Mouse (Mus musculus) liver, embryonic 16.5 days (tissue): ENCODE measurements around the gene Zscan18. TPM values are rescaled to one million over a fixed set of nuclear protein-coding genes. Genes with fewer than 3 reads are reported as not detected.
"Not testable (repeated sequence)": the region's sequence is repeated elsewhere in the genome, so short reads cannot be mapped to it uniquely, and the experiment has no call there.

Experiments used
- ATAC-seq: fragments of 200-750 bp; cut with Nextera tagmentation; 2 replicates; pipeline ENCODE4 v1.8.0; 2017; ENCODE audit warnings: low read depth, mild to moderate bottlenecking, moderate number of reproducible peaks, moderate library complexity
- H3K27ac ChIP-seq: fragments of 300-500 bp; sonication (generic); 2 replicates; pipeline ENCODE4 v1.5.1; 2014; ENCODE audit warnings: mild to moderate bottlenecking, low read length
- H3K27me3 ChIP-seq: fragments of 300-500 bp; sonication (generic); 2 replicates; pipeline ENCODE4 v1.6.1; 2014; ENCODE audit warnings: low read depth, low read length, mixed read lengths; ENCODE audit not compliant: control insufficient read depth, insufficient read depth
- H3K36me3 ChIP-seq: fragments of 300-500 bp; sonication (generic); 2 replicates; pipeline ENCODE4 v1.6.1; 2014; ENCODE audit warnings: mild to moderate bottlenecking; ENCODE audit not compliant: control insufficient read depth, insufficient read depth
- H3K4me1 ChIP-seq: fragments of 300-500 bp; sonication (generic); 2 replicates; pipeline ENCODE4 v1.6.1; 2014; ENCODE audit warnings: low read depth, low read length, mixed read lengths; ENCODE audit not compliant: control insufficient read depth
- H3K4me2 ChIP-seq: fragments of 300-500 bp; sonication (generic); 2 replicates; pipeline ENCODE4 v1.6.1; 2014; ENCODE audit warnings: low read depth, low read length, mixed read lengths
- H3K4me3 ChIP-seq: fragments of 300-500 bp; sonication (generic); 2 replicates; pipeline ENCODE4 v1.5.1; 2014; ENCODE audit warnings: low read depth, mild to moderate bottlenecking, low read length
- H3K9ac ChIP-seq: fragments of 300-500 bp; sonication (generic); 2 replicates; pipeline ENCODE4 v1.6.1; 2014; ENCODE audit warnings: low read depth, low read length
- H3K9me3 ChIP-seq: fragments of 300-500 bp; sonication (generic); replicated peaks from 2 replicates; pipeline ENCODE4 v1.6.1; 2016; ENCODE audit warnings: low read length; ENCODE audit not compliant: control insufficient read depth
- WGBS: fragments of 180-500 bp; shearing (Covaris S2); extraction: QIAGEN DNeasy Blood & Tissue Kit; methylation state at CpG from one replicate; pipeline ENCODE4 v1.1.7; 2014; ENCODE audit not compliant: insufficient replicate concordance; 5-methylcytosine and 5-hydroxymethylcytosine counted together
- polyA plus RNA-seq: library from polyadenylated mRNA; unstranded; fragments of >200 nt; fragmentation: Nextera tagmentation; extraction: Ambion mirVana; gene quantifications from 2 replicates; pipeline ENCODE4 v1.2.1, GENCODE M21; 2015

Gene Zscan18
- polyA plus RNA-seq, 1 experiment from 2014 or later = 0.58 TPM

- Histone ChIP-seq H3K36me3 (no peaks in the 10 kb centered on the region), H3K4me2 (no peak overlapping the region), H3K4me3 (no peak overlapping the region), H3K4me1 (peaks cover under 1% of the 10 kb centered on the region; the same call in 1 of the 2 replicates), H3K27ac (no peak overlapping the region), H3K9ac (no peak overlapping the region), H3K9me3 (no peaks in the 10 kb centered on the region), H3K27me3 (no peaks in the 10 kb centered on the region)
- no peak for ATAC-seq
- WGBS = 65% methylated on average over 2 of the region's 2 CpGs
These were observed 5.5 kb downstream of the Zscan18 start for GRCm38 (mm10) chr7:12797971-12798370.

GRCm38 (mm10) chr7:12792624-12793023, 10.8 kb downstream of the Zscan18 start:
- H3K27ac ChIP-seq, H3K27me3 ChIP-seq, H3K4me1 ChIP-seq, H3K4me3 ChIP-seq, H3K9ac ChIP-seq, H3K36me3 ChIP-seq, H3K4me2 ChIP-seq, H3K9me3 ChIP-seq, ATAC-seq: not testable (repeated sequence)
- 49% methylated on average over 11 of the region's 11 CpGs for WGBS

GRCm38 (mm10) chr7:12788025-12788424, 15.4 kb downstream of the Zscan18 start:
- H3K4me3 ChIP-seq = no peak overlapping the region
- no peak for ATAC-seq
- no peaks in the 10 kb centered on the region for H3K4me1 ChIP-seq
- H3K27me3 ChIP-seq = no peaks in the 10 kb centered on the region
- H3K36me3 ChIP-seq = no peaks in the 10 kb centered on the region
- no peak overlapping the region for H3K9ac ChIP-seq
- H3K27ac ChIP-seq = no peak overlapping the region
- H3K4me2 ChIP-seq = no peak overlapping the region
- H3K9me3 ChIP-seq = no peaks in the 10 kb centered on the region
- 31% methylated on average over 5 of the region's 5 CpGs for WGBS

- Histone ChIP-seq H3K9ac (no peak overlapping the region), H3K4me2 (no peak overlapping the region), H3K36me3 (no peaks in the 10 kb centered on the region), H3K27me3 (no peaks in the 10 kb centered on the region), H3K27ac (no peak overlapping the region), H3K4me1 (no peaks in the 10 kb centered on the region), H3K9me3 (no peaks in the 10 kb centered on the region), H3K4me3 (no peak overlapping the region)
- 47% methylated on average over 6 of the region's 6 CpGs for WGBS
- ATAC-seq = no peak
These were observed 16.1 kb downstream of the Zscan18 start for GRCm38 (mm10) chr7:12787333-12787732.

GRCm38 (mm10) chr7:12780151-12780830, 23.1 kb downstream of the Zscan18 start:
- H3K27me3 ChIP-seq = no peaks in the 10 kb centered on the region

GRCm38 (mm10) chr7:12779782-12780150, 23.7 kb downstream of the Zscan18 start:
- Histone ChIP-seq H3K27ac (no peak overlapping the region), H3K4me3 (peak overlapping the region; percentile 57), H3K36me3 (no peaks in the 10 kb centered on the region), H3K4me1 (peaks cover 2% of the 10 kb centered on the region; the same call in 1 of the 2 replicates), H3K9me3 (no peaks in the 10 kb centered on the region), H3K9ac (peak overlapping the region; percentile 39; the same call in 1 of the 2 replicates), H3K4me2 (peak overlapping the region; percentile 85), H3K27me3 (no peaks in the 10 kb centered on the region)
- WGBS = 19% methylated on average over 10 of the region's 10 CpGs
- no peak for ATAC-seq

More at GRCm38 (mm10) chr7:12780151-12780830, 23.1 kb downstream of the Zscan18 start:
- Histone ChIP-seq H3K36me3 (no peaks in the 10 kb centered on the region), H3K9ac (peak overlapping the region; percentile 39; the same call in 1 of the 2 replicates), H3K27ac (no peak overlapping the region), H3K4me3 (peak overlapping the region; percentile 57), H3K4me1 (peaks cover 2% of the 10 kb centered on the region; the same call in 1 of the 2 replicates), H3K9me3 (no peaks in the 10 kb centered on the region), H3K4me2 (peak overlapping the region; percentile 85)
- WGBS = under 1% methylated on average over 57 of the region's 57 CpGs
- peak; percentile 78 for ATAC-seq

GRCm38 (mm10) chr7:12779141-12779540, 24.3 kb downstream of the Zscan18 start:
- H3K4me3 ChIP-seq = no peak overlapping the region
- 67% methylated on average over 5 of the region's 5 CpGs for WGBS
- H3K27ac ChIP-seq = no peak overlapping the region
- no peaks in the 10 kb centered on the region for H3K27me3 ChIP-seq
- no peaks in the 10 kb centered on the region for H3K9me3 ChIP-seq
- no peak for ATAC-seq
- no peaks in the 10 kb centered on the region for H3K36me3 ChIP-seq
- no peak overlapping the region for H3K4me2 ChIP-seq
- peaks cover 2% of the 10 kb centered on the region; the same call in 1 of the 2 replicates for H3K4me1 ChIP-seq
- H3K9ac ChIP-seq = no peak overlapping the region

- Histone ChIP-seq H3K27me3 (no peaks in the 10 kb centered on the region), H3K9ac (no peak overlapping the region), H3K27ac (no peak overlapping the region), H3K4me3 (no peak overlapping the region), H3K9me3 (no peaks in the 10 kb centered on the region), H3K4me2 (no peak overlapping the region), H3K4me1 (no peaks in the 10 kb centered on the region), H3K36me3 (no peaks in the 10 kb centered on the region)
- ATAC-seq = no peak
- 68% methylated on average over 1 of the region's 1 CpGs for WGBS
These were observed 28.8 kb downstream of the Zscan18 start for GRCm38 (mm10) chr7:12774606-12775005.

- Histone ChIP-seq H3K27me3 (no peaks in the 10 kb centered on the region), H3K9me3 (no peaks in the 10 kb centered on the region), H3K4me2 (no peak overlapping the region), H3K9ac (no peak overlapping the region), H3K36me3 (no peaks in the 10 kb centered on the region), H3K4me3 (no peak overlapping the region), H3K27ac (no peak overlapping the region), H3K4me1 (no peaks in the 10 kb centered on the region)
- no peak for ATAC-seq
- 65% methylated on average over 9 of the region's 9 CpGs for WGBS
These were observed 29.3 kb downstream of the Zscan18 start for GRCm38 (mm10) chr7:12774111-12774510.
